Mouse (Mus musculus) lung, embryonic 14.5 days (tissue): ENCODE data around the gene Tspan5. TPM values are rescaled to one million over a fixed set of nuclear protein-coding genes. Genes with fewer than 3 reads are reported as not detected.

Experiments
- ATAC-seq: fragments of 200-750 bp; cut with Nextera tagmentation; 2 replicates; pipeline ENCODE4 v1.8.0; 2017; ENCODE audit warnings: mild to moderate bottlenecking, moderate TSS enrichment, moderate library complexity; ENCODE audit not compliant: insufficient read depth
- DNase-seq: peaks from one replicate; pipeline ENCODE4 v3.0.0-alpha.2; 2015
- H3K27ac ChIP-seq: fragments of 300-500 bp; sonication (generic); 2 replicates; pipeline ENCODE4 v1.5.1; 2014; ENCODE audit warnings: low read depth, mild to moderate bottlenecking, moderate library complexity
- H3K27me3 ChIP-seq: fragments of 300-500 bp; sonication (generic); 2 replicates; pipeline ENCODE4 v1.6.1; 2014; ENCODE audit warnings: low read length, control low read depth; ENCODE audit not compliant: insufficient read depth
- H3K36me3 ChIP-seq: fragments of 300-500 bp; sonication (generic); 2 replicates; pipeline ENCODE4 v1.6.1; 2014; ENCODE audit warnings: control low read depth; ENCODE audit not compliant: insufficient read depth
- H3K4me1 ChIP-seq: fragments of 300-500 bp; sonication (generic); 2 replicates; pipeline ENCODE4 v1.6.1; 2014; ENCODE audit warnings: antibody characterized with exemption, control low read depth; ENCODE audit not compliant: insufficient read depth
- H3K4me2 ChIP-seq: fragments of 300-500 bp; sonication (generic); 2 replicates; pipeline ENCODE4 v1.6.1; 2014; ENCODE audit warnings: mild to moderate bottlenecking
- H3K4me3 ChIP-seq: fragments of 300-500 bp; sonication (generic); 2 replicates; pipeline ENCODE4 v1.5.1; 2014; ENCODE audit warnings: low read depth, low read length
- H3K9ac ChIP-seq: fragments of 300-500 bp; sonication (generic); 2 replicates; pipeline ENCODE4 v1.6.1; 2014
- H3K9me3 ChIP-seq: fragments of 300-500 bp; sonication (generic); 2 replicates; pipeline ENCODE4 v1.6.1; 2016; ENCODE audit warnings: low read depth, low read length, control low read depth
- CTCF ChIP-seq: IDR thresholded peaks from 2 replicates; pipeline ENCODE4 v1.5.1; 2016; ENCODE audit warnings: antibody characterized with exemption, low read depth
- WGBS: fragments of 180-500 bp; shearing (Covaris S2); extraction: QIAGEN DNeasy Blood & Tissue Kit; methylation state at CpG from one replicate; pipeline ENCODE4 v1.1.7; 2014; 5-methylcytosine and 5-hydroxymethylcytosine counted together
- polyA plus RNA-seq: library from polyadenylated mRNA; unstranded; fragments of >200 nt; fragmentation: Nextera tagmentation; extraction: Ambion mirVana; gene quantifications from 2 replicates; pipeline ENCODE4 v1.2.1, GENCODE M21; 2014

Tspan5 gene
- polyA plus RNA-seq, 1 experiment from 2014 or later, result 28.3 TPM

DNA sequence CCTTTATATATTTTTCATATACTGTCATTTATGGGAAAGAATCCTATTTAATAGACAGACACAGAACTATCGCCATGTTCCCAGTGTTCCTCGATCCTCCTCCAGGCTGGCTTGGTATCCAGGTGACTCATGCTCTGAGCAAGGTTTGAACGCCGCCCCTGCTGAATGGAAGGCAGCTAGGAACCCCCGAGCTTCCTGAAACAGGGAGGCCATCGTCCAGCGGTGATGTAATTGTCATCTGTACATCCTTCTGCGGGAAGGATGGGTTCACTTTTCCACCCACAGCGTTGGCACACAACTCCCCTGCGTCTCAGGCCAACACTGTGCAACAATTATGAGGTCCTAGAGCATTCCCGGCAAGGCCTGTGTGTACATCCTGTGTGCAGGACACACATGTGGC lies 92.2 kb downstream of the Tspan5 start:
- no peak overlapping the region for H3K27ac ChIP-seq
- H3K36me3 ChIP-seq, result no peaks in the 10 kb centered on the region
- no peak overlapping the region for H3K4me2 ChIP-seq
- TF ChIP-seq CTCF, result no peak
- H3K4me1 ChIP-seq, result no peaks in the 10 kb centered on the region
- no peaks in the 10 kb centered on the region for H3K27me3 ChIP-seq
- no peaks in the 10 kb centered on the region for H3K9me3 ChIP-seq
- no peak for DNase-seq
- WGBS, result 79% methylated on average over 11 of the region's 11 CpGs
- no peak for ATAC-seq
- no peak overlapping the region for H3K9ac ChIP-seq
- H3K4me3 ChIP-seq, result no peak overlapping the region

DNA sequence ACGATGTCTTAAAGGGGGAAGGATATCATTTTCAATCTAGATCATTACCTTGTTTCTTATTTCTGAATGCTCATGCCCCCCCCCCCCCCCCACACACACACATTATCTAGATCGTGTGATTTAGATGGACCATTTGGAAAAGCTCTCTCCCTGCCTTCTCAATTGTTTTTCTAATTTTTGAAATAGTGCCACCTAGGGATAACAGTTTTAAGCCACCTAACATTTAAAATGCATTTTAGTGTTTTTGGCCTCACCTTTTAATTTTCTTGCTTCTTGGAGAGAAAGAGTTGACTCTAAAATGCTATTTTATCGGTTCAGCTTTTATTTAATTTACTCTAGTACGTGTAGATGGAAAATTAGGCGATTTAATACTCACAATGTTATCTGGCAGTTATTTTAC lies 94.9 kb downstream of the Tspan5 start:
- no peaks in the 10 kb centered on the region for H3K36me3 ChIP-seq
- WGBS, result 63% methylated on average over 5 of the region's 5 CpGs
- no peaks in the 10 kb centered on the region for H3K27me3 ChIP-seq
- DNase-seq, result peak; percentile 34
- ATAC-seq, result no peak
- no peaks in the 10 kb centered on the region for H3K9me3 ChIP-seq
- TF ChIP-seq CTCF, result peak; percentile 12; the same call in 1 of the 2 replicates
- no peak overlapping the region for H3K4me3 ChIP-seq
- H3K4me2 ChIP-seq, result no peak overlapping the region
- no peaks in the 10 kb centered on the region for H3K4me1 ChIP-seq
- no peak overlapping the region for H3K27ac ChIP-seq
- H3K9ac ChIP-seq, result no peak overlapping the region

DNA sequence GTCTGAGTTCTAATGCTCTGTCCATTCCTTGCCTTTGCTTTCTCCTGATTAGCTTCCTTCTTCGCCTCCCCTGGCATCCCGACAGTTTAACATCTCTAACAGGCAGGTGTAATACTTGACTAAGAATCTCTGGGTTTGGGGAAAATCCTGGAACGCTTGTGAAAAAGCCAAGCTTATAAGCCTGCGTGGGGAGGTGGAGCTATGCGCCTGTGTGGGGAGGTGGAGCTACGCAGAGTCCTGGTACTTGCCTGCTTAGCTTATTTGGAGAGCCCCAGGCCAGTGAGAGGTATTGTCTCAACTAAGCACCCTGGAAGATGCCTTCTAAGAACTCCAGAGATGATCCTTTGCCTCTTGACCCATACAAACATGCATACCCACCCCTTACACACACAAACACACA lies 95.7 kb downstream of the Tspan5 start:
- no peak overlapping the region for H3K27ac ChIP-seq
- H3K9me3 ChIP-seq, result no peaks in the 10 kb centered on the region
- no peaks in the 10 kb centered on the region for H3K4me1 ChIP-seq
- no peak overlapping the region for H3K9ac ChIP-seq
- DNase-seq (no peak), ATAC-seq (no peak)
- H3K4me3 ChIP-seq, result no peak overlapping the region
- no peak for TF ChIP-seq CTCF
- H3K4me2 ChIP-seq, result no peak overlapping the region
- WGBS, result 91% methylated on average over 6 of the region's 6 CpGs
- H3K27me3 ChIP-seq, result no peaks in the 10 kb centered on the region
- H3K36me3 ChIP-seq, result no peaks in the 10 kb centered on the region

DNA sequence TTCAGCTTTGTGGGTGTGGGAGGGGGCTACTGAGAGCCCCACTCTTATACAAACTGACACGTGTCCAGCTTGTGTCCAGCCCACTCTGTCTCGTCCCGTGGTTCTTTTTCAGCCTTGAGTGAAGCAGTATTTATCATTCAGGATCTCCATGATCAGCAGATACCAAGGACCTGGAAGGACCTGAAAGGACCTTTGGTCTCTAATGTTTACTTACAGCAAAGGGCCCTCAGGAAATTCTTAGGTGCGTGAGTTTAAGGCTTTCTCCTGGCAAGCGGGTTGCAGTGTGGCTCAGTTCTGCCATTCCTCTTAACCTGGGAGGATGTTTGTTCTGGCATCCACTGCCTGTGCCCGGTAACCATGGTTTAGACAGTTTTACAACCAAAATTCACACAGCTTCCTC lies 97.7 kb downstream of the Tspan5 start:
- Histone ChIP-seq H3K4me3 (no peak overlapping the region), H3K4me2 (no peak overlapping the region), H3K4me1 (no peaks in the 10 kb centered on the region), H3K36me3 (no peaks in the 10 kb centered on the region), H3K9me3 (no peaks in the 10 kb centered on the region), H3K9ac (no peak overlapping the region), H3K27me3 (no peaks in the 10 kb centered on the region), H3K27ac (no peak overlapping the region)
- TF ChIP-seq CTCF, result no peak
- no peak for DNase-seq
- 42% methylated on average over 6 of the region's 6 CpGs for WGBS
- ATAC-seq, result no peak

DNA sequence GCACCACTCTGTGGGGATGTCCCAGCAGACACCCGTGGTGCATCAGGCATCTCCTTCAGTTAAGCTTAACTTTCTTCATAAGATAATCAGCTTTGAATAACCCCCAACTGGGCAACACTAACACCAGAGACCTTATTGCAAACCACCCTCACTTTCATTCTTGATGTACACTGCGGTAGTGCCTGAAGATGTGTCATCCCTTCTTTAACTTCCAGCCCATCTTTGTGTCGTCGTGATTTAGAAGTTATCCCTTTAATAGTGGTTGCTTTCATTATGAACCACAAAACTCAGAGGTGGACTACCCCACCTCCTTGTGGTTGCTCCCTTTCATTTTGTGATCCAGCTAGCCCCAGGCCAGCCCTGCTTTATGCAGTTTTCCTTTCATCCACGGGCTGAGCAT lies 99.3 kb downstream of the Tspan5 start:
- Histone ChIP-seq H3K4me2 (no peak overlapping the region), H3K36me3 (no peaks in the 10 kb centered on the region), H3K9ac (no peak overlapping the region), H3K27ac (no peak overlapping the region), H3K9me3 (no peaks in the 10 kb centered on the region), H3K4me1 (no peaks in the 10 kb centered on the region), H3K4me3 (no peak overlapping the region), H3K27me3 (no peaks in the 10 kb centered on the region)
- 80% methylated on average over 5 of the region's 5 CpGs for WGBS
- DNase-seq (no peak), ATAC-seq (no peak)
- no peak for TF ChIP-seq CTCF

DNA sequence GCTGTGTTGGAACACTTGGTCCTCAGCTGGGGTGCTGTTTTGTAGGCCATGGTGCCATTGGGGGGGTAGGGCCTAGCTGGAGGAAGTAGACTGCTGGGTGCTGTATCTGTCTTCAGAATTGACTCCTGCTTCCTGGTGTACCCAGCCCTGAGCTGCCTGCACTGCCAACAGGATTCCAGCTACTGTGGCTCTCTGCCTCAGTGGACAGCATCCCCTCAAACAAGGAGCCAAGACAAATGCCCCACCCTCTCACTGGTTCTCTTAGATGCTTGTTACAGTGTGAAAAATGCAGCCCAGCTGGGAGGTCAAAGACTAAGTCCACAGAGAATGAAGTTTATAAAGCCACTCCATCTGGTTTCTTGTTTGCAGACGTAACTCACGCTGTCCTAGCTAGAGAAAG lies 101.2 kb downstream of the Tspan5 start:
- peak; percentile 54 for DNase-seq
- Histone ChIP-seq H3K36me3 (no peaks in the 10 kb centered on the region), H3K27me3 (no peaks in the 10 kb centered on the region), H3K4me1 (no peaks in the 10 kb centered on the region), H3K27ac (no peak overlapping the region), H3K9ac (no peak overlapping the region), H3K9me3 (no peaks in the 10 kb centered on the region), H3K4me2 (no peak overlapping the region), H3K4me3 (no peak overlapping the region)
- WGBS, result 42% methylated on average over 2 of the region's 2 CpGs
- peak; percentile 59; the same call in 1 of the 2 replicates for ATAC-seq
- no peak for TF ChIP-seq CTCF

DNA sequence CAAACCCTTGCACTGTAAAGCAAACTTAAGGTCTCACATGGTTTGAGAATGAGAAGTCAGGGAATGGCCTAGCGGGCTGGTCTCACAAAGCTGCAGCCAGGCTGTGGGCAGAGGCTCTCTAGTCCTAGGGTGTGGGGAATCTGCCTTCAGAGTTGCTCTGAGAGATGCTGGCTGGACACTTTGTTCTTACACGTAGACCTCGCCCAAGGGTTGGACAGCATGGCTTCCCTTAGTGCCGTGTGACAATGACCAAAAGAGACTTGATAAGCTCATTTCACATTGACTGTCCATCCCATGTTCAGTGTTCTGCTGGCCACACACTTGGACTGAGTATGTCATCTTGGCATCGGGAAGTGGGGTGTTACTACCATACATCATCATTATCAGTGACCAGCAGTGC lies 101.6 kb downstream of the Tspan5 start:
- ATAC-seq (peak; percentile 28; the same call in 1 of the 2 replicates), DNase-seq (no peak)
- Histone ChIP-seq H3K27ac (no peak overlapping the region), H3K9me3 (no peaks in the 10 kb centered on the region), H3K4me2 (no peak overlapping the region), H3K4me3 (no peak overlapping the region), H3K27me3 (no peaks in the 10 kb centered on the region), H3K9ac (no peak overlapping the region), H3K36me3 (no peaks in the 10 kb centered on the region), H3K4me1 (no peaks in the 10 kb centered on the region)
- TF ChIP-seq CTCF, result no peak
- WGBS, result 80% methylated on average over 5 of the region's 5 CpGs

DNA sequence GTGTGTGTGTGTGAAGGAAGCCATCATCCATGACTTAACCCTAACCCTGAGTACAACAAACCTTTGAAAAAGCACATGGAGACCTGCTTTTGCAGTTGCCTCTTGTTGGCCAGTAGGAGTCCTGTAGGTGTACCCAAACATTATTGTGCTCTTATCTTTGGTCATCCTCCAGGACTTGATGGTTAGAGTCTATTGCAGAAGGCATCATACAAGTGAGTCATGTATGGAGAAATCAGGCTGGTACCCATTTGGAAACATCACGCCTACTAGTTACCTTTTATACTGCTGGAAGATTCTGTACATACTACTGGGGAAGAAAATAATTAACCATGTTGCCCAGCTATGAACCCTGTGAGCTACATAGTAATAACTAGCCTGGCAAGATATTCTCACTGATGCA lies 103.8 kb downstream of the Tspan5 start:
- no peak for TF ChIP-seq CTCF
- no peak for DNase-seq
- no peak overlapping the region for H3K4me3 ChIP-seq
- H3K9ac ChIP-seq, result no peak overlapping the region
- H3K36me3 ChIP-seq, result no peaks in the 10 kb centered on the region
- no peak overlapping the region for H3K27ac ChIP-seq
- H3K27me3 ChIP-seq, result no peaks in the 10 kb centered on the region
- no peak for ATAC-seq
- 95% methylated on average over 1 of the region's 1 CpGs for WGBS
- no peaks in the 10 kb centered on the region for H3K9me3 ChIP-seq
- no peak overlapping the region for H3K4me2 ChIP-seq
- no peaks in the 10 kb centered on the region for H3K4me1 ChIP-seq
